Mouse (Mus musculus) neutrophil, adult 5-6 weeks (primary cell): ENCODE measurements around the gene Thbs1. TPM values are rescaled to one million over a fixed set of nuclear protein-coding genes. Genes with fewer than 3 reads are reported as not detected.

Experiments used
- total RNA-seq: library from RNA; stranded (forward); fragments of 200-1000 nt; gene quantifications from 2 replicates; pipeline ENCODE4 v1.2.3, GENCODE M21; 2017

The Thbs1 gene
- total RNA-seq, 1 experiment from 2014 or later, result 40.7 TPM

Other genes starting within 250 kb of the Thbs1 start
- 3.1 and 3.9 TPM in 2 replicates for gene Fsip1, start 145.1 kb downstream of the Thbs1 start, total RNA-seq